Mouse (Mus musculus): ENCODE results near the gene Lrsam1.
A peak's percentile ranks its signal among the peaks of the same experiment; 100 is the strongest.

Gene Lrsam1

DNA sequence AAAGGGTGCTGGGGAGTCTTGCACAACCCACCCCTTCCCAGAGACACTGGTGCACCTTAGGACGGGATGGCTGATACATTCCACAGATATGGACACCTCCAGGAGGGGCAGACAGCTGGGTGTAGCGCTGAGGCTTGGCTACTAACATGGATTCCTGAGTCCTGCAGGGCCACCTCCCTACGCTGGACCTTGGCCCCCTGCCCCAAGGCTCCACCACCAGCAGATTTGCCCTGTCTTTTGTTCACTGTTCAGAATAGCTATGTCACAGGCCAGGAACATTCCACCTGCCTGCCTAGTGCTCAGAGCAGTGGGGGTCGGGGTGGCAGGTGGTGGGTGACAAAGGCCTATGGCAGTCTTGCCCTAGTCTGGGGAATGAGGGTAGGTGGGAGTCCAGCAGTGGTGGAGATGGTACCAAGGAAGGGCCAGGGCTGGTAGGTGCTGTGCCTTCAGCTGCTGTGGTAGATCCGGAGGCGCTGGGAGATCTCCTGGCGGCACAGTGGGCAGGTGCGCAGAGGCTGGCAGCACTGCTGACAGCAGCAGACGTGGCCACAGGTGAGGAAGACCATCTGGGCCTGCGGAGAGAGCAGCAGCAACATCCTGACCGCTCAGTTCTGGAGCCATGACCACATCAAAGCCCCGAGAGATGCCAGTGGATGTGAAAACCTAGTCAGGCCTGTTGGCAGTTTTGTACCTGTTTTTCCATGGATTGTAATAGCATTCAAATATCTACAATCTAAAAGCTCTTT, 34.9 kb downstream of the Lrsam1 start:
- no peak for DNase-seq (ENCODE audit: low spot score)

DNA sequence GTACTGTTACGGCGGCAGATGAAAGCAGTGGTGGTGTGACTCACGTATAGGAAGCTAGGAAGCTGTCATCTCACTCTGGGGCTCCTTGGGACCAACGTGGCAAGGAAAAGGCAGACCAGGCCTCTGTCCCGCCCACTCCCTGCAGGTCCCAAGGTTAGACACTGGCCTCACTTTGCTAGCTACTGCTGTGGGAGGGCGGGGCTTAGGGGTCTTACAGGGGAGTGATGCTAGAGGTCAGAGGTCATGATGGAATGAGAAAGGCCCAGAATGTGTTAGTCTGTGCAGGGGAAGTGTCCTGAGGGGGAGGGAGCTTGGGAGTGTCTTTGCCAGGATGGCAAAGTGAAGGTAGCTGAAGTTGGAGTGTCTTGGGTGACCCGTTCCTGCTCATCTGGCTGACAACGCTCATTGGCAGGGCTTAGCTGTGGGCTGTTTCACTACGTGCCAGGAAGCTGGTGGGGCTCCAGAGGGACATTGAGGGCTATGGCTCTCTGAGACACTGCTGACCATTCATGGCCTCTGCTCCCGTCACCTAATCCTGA, 37.0 kb downstream of the Lrsam1 start:
- DNase-seq (ENCODE audit: low spot score): no peak

DNA sequence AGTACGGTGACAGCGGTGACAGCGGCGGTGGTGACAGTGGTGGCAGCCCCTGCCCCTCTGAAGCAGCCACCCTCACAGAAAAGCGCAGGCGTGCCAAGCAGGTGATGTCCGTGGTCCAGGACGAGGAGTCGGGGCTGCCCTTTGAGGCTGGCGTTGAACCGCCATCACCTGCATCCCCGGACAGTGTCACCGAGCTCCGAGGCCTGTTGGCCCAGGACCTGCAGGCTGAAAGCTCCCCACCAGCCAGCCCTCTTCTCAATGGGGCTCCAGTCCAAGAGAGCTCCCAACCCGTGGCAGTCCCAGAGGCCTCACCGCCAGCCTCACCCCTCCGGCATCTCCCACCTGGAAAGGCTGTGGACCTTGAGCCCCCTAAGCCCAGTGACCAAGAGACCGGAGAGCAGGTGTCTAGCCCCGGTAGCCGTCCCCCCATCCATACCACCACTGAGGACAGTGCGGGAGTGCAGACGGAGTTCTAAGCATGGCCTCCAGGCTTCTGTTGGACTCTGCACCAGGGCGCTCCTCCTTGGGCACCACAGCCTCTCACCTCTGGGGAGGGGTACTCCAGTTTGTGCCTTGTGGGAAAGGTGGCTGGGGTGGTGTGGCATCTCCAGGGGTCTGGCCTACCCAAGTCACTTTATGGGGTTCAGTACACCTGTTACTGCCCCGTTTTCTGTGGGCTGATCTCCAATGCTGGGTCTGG, 37.7 kb downstream of the Lrsam1 start:
- no peak for DNase-seq (ENCODE audit: low spot score)

DNA sequence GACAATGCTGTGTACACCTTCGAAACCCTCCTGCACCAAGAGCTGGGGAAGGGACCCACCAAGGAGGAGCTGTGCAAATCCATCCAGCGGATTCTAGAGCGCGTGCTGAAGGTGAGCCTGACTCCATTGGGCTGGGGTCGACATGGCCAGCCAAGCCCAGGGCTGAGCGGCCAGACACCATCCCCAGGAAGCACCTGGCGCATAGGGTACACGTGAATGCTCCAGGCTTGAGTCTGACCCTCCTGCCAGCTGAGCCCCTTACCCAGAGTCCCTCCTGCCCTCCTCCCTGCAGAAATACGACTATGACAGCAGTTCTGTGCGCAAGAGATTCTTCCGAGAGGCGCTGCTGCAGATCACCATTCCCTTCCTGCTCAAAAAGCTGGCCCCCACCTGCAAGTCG, 38.9 kb downstream of the Lrsam1 start:
- no peak for DNase-seq (ENCODE audit: low spot score)

DNA sequence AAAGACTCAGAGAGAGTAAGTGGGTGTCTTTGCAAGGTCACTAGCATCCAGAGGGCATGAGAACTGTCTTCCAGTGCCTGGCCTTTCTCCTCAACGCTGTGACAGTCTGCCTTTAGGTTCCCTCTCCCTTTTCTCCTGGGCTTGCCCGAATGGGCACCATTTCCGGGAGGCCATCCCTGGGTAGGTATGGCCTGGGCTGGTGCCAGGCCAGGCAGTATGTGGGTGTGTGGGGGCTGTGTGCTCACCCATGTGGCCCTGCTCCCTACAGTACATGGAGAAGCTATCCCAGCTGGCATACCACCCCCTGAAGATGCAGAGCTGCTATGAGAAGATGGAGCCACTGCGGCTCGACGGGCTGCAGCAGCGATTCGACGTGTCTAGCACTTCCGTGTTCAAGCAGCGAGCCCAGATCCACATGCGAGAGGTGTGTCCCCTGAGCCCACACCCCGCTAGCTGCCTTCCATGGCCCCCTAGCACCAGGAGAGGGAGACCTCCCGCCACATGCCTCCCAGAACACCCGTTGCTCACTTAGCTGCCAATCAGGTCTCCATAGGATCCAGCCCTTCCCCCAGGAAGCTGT, 39.5 kb downstream of the Lrsam1 start:
- DNase-seq (ENCODE audit: low spot score): no peak

DNA sequence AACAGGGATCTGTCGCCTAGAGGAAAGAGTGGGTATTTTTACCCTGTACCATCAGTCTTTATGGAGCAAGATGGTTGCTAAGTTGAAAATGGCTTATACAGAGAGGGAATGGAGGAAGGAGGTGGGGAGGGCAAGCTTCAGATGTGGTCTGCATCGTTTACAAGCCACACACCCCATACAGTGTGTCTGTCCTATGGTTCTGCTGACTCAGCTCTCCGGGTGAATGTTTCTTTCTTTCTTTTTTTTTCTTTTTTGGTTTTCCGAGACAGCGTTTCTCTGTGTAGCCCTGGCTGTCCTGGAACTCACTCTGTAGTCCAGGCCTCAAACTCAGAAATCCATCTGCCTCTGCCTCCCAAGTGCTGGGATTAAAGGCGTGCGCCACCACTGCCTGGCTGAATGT, 40.2 kb downstream of the Lrsam1 start:
- DNase-seq (ENCODE audit: low spot score): no peak

DNA sequence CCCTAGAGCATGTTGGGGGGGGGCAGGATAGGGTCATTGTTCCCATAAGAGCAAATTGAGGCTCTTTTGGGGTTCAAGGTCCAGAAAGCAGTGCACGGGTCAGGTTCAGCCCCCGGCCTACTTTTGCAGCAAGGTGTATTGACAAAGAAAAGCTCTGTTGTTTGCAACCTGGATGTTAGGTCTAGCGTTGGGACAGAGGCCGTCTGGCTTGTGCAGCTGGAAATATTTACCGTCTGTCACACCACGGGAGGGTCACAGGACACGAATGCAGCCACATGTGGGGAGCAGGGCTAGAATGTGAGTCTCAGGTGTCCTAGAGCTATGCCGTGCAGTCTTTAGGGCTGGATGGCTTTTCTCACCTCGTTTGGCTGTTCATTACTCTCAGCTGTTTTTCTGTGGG, 43.0 kb downstream of the Lrsam1 start:
- no peak for DNase-seq (ENCODE audit: low spot score)

DNA sequence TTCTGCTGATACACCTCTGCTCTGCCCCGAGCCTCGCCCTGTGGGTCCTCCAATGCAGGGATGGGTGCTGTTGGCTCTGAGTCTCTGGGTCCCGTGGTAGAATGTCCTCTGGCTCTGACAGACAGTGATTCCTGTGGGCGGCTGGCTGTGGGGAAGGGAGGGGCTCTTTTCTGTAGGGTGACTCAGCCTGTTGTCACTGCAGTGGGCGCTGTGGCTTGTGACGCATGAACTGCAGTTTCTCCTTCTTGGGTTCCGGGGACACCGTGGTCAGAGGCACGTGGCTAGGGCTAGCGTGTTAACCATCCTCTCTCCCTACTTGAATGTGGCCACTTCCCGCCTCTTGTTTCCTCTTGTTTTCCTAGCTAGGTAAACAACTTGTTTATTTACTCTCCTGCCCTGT, 43.9 kb downstream of the Lrsam1 start:
- DNase-seq (ENCODE audit: low spot score): no peak

DNA sequence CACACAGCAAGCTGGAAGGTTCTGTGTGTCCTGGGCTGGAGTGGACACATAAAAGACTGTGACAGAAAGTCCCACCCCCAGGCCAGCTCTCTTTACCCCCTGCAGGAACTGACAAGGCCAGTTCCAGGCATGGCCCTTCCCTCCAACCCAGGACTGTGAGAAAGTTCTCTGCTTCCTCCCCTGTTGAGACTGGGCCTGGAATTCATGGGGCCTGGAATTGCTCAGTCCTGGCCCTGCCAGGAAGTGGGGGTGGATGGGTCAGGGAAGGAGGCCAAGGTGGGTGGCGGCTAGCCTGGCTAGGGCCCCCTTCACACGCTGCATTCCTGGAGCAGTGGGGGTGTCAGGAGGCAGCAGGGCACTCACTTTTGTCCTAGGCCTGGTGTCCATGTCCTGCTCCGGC, 46.5 kb downstream of the Lrsam1 start:
- DNase-seq (ENCODE audit: low spot score): peak; percentile 50

DNA sequence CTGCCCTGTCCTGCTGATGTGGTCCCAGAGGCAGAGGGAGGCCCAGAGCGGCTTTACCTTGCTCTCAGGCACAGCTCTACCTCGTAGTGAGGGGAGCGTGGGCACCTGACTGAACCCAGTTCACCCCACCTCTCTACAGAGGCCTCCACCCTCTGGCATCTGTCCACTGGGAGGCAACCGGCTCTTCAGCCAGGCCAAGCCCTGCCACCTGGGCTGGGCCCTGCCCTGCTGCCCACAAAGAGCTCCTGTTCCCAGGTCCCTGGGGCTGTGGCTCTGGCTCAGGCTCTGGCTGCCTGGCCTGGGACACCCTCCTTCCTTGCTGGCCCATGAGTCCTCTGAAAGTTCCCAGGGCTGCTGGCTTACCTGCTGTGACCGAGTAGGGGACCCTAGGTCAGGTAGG, 47.1 kb downstream of the Lrsam1 start:
- no peak for DNase-seq (ENCODE audit: low spot score)

DNA sequence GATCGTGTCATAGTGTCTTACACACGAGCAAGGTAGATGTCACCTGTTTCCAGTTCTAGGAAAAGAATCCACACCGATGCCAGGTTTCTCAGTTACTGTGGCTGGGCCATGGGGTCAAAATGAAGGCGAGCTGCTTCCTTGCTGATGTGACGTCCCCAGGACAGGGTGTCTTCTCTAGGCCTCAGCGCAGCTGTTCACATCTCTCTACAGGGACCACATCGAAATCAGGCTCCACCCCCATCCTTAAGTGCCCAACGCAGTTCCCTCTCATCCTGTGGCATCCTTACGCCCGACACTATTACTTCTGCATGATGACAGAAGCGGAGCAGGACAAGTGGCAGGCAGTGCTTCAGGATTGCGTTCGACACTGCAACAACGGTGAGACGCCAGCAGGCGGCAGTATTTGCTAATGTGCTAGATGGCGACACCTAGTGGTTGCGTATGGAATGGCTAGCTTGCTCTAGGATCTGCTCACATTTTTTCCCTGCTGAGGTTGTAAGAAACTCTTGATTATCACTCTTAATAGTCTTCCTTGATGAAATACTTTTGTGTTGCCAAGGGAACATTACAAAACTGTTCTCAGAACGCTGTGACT, 49.1 kb downstream of the Lrsam1 start:
- DNase-seq (ENCODE audit: low spot score): peak; percentile 96

DNA sequence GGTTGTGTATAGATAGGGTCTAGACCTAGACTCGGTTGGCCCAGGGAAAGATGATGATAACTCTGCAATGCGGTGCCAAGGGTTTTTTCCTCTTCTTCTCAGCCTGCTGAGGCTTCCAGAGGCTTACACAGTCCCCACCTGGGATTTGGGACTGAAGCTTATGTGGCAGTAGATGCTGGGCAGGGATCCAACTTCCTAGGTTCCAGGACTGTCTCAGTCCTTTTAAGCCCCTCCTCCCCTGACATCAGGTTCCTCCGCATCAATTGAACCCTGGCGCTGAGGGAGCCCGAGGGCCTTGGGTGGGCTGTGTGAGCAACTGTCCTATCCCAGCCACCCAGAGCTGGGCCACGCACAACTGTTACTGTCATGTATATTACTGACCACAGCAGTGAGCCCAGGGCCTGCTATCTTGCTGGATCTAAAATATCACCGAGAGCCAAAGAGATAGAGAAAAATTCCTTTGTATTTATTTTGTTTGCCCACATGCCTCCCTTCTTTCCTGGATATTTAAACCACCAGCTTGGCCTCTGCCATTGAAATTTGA, 49.7 kb downstream of the Lrsam1 start:
- no peak for DNase-seq (ENCODE audit: low spot score)

DNA sequence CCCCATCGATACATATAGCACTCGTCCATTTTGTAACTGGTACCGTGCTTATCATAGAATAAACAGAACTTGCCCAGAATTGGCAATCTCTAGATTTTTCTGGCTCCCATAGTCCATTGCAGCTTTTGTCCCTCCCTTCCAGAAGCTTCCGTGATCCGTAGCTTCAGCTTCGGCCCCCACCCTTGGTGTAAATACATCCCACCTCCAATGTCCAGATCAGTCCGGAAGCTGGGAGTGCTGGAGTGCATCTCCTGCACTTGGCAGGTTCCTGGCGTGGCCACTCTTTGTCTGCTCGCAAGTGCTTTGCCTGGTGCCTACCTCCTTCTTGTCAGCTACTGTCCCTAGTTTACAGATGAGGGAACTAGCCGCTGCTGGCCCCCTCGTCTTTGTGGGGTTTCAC, 52.6 kb downstream of the Lrsam1 start:
- peak; percentile 27 for DNase-seq (ENCODE audit: low spot score)

DNA sequence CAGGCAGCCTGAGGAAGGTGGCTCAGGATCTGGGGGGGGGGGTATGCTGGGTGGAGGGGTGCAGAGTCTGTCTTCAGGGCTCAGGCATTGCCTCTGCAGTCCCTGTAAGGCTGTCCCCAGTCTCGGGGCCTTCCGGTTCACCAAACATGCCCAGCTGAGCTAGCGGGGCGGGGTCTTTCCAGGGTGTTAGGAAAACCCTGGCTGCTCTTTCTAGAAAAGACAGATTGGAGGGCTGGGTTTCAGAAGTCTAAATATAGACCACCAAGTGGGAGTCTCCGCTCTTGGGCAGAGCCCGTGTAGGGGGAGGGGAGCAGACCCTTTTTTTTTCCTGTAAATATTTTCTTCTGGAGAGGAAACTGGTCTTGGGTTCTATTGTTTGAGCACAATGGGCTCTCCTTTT, 53.1 kb downstream of the Lrsam1 start:
- peak; percentile 82 for DNase-seq (ENCODE audit: low spot score)

DNA sequence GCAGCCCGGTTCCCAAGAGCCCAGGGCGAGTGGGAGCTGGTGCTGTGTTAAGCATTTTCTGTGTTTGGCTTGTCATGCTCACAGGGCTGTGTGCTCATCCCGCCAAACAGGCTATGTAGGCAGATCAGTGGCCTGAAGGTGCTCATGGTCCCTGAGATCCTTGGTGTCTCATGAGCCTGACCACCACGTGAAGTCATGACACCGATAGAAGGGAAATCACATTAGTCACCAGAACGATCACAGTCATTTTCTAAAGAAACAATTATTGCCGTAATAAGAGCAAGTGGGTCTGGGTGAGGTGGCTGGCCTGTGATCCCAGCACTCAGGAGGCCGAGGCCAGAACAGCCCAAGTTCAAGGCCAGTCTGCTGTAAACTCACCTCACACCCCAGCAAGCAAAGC, 54.0 kb downstream of the Lrsam1 start:
- no peak for DNase-seq (ENCODE audit: low spot score)

DNA sequence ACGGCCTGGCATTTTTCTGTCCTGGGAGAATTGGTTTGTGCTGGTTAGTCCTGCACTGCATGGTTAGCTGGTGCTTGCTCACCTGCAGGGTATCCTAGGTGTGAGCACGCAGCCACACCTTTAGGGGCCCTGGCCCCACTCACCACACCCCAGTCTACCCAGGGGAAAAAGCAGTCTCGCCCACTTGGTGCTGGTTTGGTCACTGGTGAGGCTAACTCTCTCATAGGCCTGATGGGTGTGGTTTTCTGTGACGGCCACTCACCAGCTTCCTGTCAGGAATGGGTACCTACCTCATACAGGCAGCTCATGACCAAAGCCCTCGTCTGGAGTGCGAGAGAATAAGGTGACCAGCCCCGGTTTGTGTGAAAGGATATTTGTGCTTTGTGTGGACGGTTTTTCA, 56.1 kb downstream of the Lrsam1 start:
- DNase-seq (ENCODE audit: low spot score): no peak

DNA sequence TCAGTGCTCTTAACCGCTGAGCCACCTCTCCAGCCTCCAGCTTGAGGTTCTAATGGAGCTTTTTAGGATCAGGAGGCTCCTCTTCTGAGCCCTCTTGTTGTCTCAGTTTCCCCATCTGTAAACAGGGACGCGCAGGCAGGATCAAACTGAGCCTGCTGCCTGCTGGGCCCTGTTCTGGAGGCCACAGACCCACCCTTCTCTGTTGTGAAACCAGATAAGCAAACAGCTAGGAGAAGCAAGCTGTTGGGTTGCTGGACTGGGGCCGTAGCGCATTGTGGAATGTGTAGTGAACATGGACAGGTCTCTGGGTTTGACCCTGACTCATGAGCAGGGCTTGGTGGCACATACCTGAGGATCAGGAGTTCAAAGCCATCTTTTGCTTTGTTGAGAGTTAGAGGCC, 56.8 kb downstream of the Lrsam1 start:
- DNase-seq (ENCODE audit: low spot score): no peak

DNA sequence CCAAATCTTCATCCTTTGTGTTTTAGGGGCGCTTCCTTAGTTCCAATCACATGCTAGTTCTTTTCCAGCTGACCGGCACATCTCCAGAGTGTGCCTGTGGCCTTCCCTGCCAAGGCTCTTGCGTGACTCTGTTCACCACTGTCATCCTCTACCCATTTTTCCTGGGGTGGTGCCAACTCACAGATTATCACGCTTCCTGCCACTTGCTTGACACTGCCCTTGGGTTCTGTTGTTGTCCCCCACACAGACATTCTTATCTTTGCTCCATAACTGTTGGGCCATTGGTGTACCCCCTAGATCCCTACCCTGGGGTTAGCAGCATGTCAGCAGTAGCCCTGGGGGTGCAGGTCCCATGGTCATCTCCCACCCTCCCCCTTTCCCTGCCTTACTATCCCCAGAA, 57.9 kb downstream of the Lrsam1 start:
- no peak for DNase-seq (ENCODE audit: low spot score)

DNA sequence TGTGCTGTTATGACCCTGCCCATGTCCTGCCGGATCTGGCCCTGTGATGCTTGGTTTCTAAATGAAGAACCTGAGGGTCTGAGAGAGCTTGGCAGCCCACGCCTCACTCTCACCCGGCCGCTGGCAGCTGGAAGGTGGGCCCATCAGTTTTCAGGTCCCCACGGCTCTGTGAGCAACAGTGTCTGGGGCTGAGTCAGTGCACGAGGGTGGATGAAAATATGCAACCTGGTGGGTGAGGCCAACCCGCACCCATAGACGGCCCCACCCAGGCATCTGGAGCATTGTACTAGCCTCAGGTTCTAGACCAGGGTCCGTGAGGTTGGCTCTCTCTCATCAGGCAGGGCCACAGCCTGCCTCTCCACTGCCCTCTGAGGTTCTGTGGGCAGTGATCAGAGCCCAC, 59.3 kb downstream of the Lrsam1 start:
- DNase-seq (ENCODE audit: low spot score): no peak

DNA sequence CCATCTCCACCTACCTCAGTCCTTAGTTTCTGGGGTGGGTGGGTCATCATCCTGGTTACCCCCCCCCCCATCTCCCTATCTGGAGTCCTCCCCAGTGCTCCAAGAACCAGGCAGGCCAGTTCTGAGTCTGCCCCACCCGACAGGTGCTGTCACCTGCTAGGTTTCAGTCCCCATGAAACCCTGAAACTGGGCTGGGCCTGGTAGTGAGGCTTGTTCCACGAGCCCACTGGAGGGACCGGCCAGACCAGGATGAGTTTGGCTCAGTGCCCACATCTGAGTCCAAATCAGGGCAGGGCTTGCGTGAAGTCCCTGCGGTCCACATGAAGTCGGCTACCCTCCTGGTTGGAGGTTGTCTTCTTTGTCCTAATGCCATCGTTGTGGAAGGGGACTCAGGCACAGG, 62.4 kb downstream of the Lrsam1 start:
- no peak for DNase-seq (ENCODE audit: low spot score)

DNA sequence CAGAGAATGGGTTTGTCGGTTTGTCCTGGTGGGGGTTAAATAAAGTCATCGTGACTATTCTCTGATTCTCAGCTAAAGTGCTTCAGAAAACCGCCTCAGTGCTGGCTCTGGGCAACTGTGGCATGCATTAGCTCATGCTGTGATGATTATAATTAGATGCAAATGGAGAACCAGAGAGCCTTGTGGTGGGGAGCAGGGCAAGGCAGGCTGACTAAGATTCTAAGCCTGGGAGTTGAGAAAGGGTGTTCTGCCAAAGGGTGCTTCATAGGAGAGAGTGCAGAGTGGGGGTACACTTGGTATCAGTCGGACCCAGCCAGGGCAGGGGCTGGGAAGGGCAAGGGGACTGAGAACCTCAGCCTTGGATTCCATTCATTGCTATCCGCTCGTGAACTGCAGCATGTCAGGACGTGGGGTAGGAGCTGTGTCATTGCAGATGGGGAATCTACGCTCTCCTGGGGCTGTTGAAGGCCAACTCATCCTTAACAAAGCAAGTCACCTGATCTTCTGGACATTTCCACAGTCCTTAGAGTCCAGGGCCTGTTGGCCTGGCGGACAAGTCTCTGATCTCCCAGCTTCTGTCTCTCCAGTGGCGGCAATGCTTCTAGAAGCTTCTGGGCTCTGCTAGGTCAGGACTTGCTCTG, 64.8 kb downstream of the Lrsam1 start:
- DNase-seq (ENCODE audit: low spot score): no peak

DNA sequence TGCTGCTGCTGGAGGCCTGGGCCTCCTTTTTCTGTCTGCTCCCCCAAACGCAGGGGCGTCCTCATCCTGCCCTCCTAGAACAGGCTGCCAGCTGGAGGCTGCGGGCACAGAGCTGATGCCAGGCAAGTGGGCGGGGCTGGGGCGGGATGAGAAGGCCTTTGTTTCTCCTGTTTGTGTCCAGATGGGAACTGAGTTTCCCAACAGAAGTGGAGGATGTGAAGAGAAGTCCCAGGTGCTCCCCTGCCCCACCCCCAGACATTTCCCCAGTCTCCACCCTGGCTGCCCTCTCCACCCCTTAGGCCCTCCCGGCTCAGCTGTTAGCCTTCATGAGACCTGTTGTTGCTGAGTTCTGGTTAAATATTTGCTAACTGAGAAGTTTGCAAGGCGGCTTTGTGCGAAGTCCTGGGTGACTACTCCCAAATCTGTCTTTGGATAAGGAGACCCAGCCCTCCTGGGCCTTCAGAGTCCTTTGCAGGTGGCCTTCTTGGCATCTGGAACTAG, 65.8 kb downstream of the Lrsam1 start:
- DNase-seq (ENCODE audit: low spot score): no peak

Measured in embryo, embryonic 10.5 days (tissue).